Mouse (Mus musculus): ENCODE measurements around the gene Mbnl2.

Gene Mbnl2

DNA sequence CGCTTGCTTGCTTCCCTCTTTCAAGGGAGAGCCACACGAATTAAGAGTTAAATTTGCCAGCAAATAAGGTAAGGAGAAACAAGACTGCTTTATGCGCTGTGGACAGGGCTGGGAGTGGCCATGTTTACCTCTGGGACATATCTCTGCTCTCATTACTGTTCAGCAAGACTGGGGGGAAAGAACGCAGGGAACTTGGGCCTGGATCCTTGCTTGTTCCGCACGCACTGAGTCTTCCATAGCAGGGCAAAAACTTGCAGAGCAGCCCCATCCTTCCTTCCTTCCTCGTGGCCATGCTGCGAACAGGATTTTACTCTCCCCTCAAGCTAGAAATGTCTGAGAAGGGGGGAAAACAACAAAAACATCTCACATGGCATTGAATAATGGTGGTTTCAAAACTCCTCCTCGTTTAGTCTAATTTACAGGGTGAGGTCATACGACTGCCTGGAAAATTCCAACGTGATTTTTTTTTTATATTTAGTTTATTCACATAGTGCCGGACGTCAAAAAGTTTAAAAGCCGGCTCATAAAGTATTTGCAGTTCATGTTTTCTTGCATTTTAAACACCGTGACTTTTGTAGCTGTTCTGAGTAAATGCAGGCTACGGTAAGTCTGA is 21.8 kb downstream of the Mbnl2 start:
- DNase-seq (ENCODE audit: low read depth, low spot score) = peak; percentile 73

DNA sequence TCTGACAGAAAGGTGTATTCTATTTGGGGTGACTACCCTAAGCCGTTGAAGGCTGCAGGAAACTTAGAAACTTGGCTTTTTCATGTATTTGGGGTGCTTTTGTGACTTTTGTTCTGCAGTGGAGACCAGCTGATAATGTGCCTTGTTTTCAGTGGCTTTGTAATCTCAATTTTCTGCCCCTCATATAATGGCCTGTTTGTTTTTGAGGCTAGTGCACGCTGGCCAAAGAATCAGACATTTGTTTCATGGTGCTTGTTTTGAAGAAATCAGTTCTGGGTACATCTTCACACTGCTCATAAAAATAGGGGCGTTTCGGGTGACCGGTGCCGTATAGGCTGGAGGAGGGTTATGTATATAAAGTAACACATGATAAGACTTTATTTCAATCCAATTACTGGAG is 22.4 kb downstream of the Mbnl2 start:
- peak; percentile 25 for DNase-seq (ENCODE audit: low read depth, low spot score)

DNA sequence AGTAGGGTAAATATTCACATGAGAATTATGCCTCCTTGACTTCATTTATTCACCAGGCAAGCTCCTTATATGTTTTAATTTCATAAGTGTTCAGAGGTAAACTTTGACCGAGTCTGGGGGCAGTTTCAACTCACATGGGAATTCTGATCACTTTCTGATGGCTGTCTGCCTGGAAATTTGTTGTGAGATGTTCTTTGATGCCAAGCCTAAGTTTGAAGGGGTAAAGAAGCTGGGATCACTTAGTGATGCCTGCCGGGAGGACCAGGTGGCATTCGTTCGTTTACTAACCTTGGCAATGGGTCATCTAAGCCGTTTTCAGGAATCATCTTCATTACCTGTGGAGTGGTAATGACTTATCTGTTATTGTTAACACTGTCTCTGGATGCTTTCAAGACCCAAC is 23.0 kb downstream of the Mbnl2 start:
- peak; percentile 49 for DNase-seq (ENCODE audit: low read depth, low spot score)

DNA sequence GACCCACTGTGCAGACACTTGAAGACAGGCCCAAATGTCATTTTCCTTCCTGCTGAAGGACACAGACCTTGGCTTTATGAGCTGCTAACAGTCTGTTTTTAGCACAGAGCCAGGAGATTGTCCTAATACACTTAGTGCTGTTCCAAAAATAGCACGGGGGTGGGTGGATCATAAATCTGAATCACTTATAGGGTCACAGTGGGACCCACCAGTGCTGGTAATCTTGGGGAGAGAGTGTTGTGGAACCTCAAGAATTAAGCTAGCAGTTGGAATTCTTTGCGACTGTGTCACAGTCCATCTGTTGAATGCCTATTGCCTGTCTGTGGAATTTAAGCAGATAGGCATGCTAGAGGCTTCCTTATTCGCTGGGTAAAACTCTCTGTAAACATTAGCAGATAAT is 24.2 kb downstream of the Mbnl2 start:
- DNase-seq (ENCODE audit: low read depth, low spot score) = peak; percentile 79

DNA sequence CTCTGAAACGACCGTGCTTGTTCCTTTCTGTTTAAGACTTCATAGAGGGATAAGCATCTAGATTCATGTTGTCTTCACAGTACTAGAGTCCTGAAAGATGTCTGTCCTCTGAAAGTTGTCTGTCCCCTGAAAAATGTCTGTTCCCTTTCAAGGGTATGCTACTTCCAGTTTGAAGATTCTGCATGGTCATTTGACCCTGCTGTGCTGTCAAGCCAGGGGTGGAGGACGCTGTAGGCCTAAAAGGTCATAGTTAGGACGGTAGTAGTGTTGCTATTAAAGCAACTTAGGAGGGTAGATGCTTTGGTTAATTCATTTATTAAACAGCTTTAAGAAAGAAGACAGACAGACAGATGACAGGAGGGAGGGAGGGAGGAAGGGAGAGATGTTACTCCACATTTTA is 24.7 kb downstream of the Mbnl2 start:
- no peak for DNase-seq (ENCODE audit: low read depth, low spot score)

DNA sequence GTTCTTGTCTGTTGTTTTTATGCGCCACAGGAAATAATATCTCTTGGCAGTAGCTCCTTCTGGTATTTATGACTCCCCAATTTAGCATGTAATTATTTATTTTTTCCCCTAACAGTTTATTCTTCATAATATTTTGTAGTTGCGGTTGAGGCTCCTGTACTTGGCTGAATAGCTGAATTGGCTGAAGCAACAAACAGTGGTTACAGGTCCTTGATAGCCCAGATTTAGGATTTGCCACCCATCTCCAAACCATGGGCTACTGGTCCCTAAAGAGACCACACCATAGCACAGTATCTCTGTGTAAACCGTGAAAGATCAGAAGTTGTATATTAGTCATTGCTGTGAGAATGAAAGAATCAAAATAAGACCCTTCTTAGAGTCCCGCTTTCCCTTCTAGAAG is 25.3 kb downstream of the Mbnl2 start:
- no peak for DNase-seq (ENCODE audit: low read depth, low spot score)

DNA sequence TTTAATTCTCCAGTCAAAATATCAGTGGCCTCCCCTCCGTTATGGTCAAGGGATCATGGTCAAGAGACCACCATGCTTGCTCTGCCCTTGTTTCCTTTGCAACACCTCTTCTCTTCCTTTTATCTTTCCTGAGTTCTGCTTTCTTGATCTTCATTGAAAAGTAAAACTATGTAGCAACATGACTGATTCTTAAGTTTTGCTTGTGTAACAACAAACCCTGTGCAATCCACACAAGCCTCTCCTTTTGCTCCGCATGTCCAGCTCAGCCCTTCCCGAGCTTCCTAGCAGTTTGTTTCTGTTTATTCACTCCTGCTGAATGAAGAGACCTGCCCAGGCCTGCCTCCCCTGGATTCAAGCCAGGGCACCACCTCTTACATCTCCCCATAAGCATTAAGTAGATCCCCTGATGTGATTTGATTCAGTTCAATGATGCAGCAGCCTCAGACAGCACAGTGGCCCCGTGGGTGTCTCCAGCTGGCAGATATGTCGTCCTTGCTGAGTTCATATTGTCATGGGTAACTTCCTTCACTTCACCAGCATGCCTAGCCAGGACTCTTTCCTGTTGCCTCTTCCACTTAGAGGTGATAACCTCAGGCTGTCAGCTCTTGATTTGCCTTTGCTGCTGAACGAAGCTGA is 27.6 kb downstream of the Mbnl2 start:
- peak; percentile 67 for DNase-seq (ENCODE audit: low read depth, low spot score)

DNA sequence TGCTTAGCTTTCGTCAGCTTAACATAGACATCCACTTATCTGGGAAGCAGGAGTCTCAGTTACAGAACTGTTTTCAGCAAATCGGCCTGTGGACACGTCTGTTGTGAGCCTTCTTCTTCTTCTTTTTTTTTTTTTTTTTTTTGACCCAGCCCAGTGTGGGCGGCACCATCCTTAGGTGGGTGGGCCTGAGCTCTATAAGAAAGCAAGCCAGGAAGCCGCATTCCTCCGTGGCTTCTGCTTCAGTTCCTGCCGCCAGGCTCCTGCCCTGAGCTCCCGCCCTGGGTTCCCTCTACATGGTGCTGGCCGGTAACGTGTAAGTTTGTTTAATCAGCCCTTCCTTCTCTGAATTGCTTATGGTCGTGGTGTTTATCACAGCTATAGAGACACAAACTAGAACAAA is 30.8 kb downstream of the Mbnl2 start:
- DNase-seq (ENCODE audit: low read depth, low spot score) = peak; percentile 53

DNA sequence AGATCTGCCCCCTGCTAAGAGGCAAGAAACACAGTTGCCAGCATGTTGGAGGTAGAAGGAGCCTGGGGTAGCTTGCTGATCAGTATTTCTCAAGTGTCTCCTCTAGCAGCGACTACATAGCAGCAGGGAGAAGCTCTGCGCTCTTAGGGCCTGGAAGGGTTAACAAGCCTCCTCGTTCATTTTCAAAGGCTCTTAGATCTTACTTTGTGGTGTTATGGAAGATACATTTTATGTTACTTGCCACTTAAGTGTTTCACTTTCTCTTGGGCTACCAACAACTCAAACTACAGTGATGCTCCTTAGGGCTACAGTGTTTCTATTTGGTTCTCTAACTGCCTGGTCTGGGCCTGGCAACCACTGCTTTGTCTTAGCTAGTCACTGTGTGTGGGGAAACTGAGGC is 31.9 kb downstream of the Mbnl2 start:
- DNase-seq (ENCODE audit: low read depth, low spot score) = peak; percentile 25

DNA sequence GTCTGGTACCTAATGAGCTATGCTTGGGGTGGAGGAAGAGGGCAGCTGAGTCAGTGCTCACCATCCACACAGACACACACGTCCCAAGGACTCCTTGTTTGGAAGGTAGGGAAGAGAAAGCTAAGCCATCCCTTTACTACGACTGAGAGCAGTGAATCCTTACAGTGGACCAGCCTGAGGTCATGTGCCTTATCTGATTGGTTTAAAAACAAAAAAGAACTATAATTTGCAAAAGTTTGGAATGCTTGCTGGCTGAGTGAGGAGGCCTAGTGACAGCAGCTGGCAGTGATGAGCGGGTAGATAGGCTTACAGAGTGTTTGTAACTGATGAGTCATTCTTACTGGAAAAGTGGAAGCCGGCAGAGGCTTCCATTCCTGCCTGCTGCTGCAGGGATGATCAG is 32.5 kb downstream of the Mbnl2 start:
- DNase-seq (ENCODE audit: low read depth, low spot score) = peak; percentile 92

DNA sequence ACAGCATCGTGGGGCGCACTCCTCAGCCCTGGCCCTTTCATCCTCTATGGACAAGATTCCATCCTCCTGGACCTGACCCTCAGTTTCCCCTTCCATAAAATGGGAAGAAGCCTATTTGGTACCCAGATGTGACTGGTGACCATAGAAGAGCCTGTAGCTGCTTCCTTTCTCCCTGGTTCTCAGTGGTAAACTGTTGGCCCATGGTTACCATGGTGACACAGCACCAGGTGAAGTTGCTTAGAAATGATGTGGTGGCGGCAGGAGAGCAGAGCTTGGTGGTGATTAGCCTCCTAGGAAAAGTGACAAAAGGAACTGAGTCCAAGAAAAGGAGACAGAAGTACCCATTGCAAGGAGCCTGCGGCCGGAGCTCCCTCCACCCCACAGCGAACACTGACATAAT is 34.2 kb downstream of the Mbnl2 start:
- DNase-seq (ENCODE audit: low read depth, low spot score) = no peak

DNA sequence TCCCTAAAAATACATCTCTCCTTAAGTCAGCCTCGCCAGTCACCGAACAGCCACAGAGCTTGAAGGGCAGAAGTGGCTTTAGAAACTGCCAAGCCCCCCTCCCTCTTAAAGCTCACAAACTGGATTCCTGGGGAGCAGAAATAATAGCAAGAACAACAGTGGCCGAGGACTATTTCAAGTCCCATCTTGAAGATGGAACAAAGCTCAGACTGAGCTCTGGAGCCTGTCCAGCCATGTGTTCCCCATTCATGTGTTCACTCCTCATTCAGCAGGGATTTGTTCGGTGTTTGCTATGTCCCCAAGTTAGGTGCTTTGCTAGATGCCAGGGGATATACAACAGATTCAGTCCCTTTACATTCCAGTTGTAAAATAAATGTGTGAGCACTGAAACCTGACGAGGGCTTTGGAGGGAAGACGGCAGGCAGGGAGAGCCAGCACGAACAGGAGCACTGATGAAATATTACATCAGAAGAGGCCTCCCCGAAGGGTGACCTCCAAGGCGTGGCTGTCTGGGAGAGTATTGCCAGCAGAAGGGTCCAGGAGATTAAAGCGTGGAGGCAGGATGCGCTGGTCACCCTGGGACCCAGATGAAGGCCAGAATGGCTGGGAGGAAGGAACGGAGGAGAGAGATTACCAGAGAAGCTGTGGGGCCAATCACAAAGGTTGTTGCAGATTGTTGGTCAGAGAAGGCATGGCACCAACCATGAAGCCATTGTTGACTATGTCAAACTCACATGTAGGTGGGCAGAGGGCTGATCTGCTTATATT is 36.0 kb downstream of the Mbnl2 start:
- DNase-seq (ENCODE audit: low read depth, low spot score) = no peak

DNA sequence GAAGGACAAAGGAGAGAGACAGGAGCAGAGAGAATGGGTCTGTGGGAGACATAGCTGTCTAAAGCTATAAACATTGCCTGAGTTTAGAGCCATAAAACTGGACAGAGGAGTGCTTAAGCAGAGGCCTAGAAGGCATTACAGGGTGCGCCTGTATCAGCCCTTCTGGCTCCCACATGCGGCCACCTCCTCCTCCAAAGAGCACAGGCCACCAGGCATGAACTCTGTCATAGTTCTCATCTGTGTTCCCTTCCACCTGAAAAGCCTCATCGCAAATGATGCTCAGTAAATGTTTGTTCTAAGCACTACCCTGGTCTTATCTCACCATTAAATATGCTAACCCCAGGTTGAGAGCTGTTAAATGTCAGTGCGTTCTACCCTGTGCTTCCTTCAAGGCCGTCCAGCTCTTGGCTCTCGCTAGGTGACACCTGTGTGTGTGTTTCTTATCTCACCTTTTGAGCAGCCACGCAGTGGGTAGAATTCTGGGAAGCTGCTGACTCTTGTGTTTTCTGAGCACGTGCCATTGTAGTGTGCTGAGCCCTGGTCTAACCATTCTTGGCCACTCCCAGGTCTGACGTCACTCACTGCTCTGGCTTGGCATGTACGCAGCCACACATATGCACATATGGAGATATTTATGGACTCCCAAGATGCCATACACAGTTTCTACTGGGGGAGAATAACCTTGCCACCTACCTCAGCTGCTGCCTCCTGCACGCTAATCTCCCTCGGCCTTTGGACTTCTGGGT is 37.4 kb downstream of the Mbnl2 start:
- no peak for DNase-seq (ENCODE audit: low read depth, low spot score)

DNA sequence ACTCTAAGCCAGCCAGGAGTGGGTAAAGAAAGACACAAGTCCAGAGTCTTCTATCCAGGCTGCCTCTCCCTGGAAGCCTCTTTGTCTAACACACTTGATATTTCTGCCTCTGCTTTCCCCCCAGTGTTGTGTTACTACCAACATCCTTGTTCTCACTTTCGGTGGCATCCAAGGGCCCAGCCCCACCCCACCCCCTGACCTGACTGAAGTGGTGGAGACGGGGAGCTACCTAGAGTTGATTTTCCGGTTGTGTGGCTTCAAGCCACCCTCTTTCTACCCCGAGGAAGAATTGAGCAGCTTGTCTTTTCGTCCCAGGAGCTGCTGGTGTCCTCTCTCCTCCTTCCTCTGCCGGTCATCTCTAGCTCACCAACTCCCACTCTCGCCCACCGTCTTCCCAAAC is 38.0 kb downstream of the Mbnl2 start:
- no peak for DNase-seq (ENCODE audit: low read depth, low spot score)

DNA sequence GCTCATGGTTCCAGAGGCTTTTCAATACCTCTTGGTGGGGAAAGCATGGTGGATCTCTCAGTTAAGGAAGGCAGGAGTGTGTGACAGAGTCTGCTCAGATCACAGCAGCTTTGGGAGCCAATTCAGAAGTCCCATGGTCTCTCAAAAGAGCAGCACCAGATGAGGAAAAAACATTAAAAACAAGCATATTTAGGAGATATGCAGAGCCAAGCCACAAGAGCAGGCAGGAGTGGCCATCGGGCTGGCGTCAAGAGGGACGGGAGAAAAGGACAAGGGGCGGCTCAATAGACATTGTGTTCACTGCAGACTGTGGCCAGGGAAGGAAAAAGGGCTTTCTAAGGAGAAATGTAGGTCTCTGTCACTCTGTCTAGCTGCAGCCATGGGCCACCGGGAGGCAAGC is 40.3 kb downstream of the Mbnl2 start:
- no peak for DNase-seq (ENCODE audit: low read depth, low spot score)

DNA sequence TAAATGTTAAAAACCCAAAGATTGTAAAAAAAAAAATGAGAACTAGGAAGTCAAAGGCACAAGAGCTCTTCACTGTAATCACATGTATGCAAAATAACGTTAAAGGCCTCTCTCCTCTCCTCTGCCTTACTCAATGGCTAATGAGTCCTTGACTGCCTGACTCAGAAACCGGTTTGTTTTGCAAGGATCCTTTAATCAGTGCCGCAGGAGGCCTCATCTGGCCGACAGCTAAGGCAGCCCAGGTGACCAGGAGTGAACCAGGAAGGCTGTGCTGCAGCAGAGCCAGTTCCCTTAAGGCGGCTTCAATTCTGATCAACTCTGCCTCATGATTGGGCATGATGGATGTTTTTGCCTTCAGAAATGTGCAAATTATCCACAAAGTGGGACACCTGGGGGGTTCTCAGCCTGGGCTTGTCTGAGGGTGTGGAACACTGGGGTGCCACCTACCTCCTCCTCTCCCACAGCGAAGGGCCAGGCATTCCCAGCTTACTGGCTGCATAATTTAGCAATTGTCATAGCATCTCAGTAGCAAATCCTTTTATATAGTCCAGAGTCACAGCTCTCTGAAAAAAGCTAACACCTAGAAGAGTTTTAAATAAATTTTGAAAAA is 43.0 kb downstream of the Mbnl2 start:
- no peak for DNase-seq (ENCODE audit: low read depth, low spot score)

DNA sequence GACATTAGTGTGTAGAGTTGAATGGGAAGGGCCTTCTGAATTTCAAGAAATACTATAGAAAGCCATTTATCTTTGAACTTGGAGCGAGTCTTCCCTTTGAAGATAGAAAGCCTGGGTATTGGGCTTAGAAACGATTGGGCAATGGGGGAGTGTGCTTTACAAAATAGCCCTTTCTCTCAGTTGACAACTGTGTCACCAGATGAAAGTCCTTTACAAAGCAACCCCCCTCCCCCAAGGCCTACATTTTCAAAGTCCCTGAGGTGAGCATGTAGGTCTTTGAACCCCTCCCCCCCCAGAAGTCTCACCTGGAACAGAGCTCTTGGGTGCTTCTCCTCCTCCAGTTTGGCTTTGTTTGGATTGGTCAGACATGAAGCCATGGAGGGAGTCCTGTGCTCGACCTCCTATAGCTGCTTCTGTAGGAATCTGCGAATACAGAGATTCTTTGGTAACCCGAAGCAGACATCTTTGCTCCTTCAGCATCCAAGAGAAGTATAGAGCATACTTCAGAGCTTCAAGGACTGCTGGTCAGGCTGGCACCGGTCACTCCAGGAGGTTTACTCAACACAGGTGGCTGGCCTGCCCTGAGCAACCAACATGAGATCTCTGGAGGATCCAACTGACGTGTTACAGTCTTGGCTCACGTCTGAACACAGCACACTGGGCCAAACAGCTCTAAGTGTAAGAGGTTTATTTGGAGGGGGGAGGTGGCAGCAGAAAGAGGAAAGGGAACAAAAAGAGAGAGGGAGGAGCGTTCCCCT is 43.7 kb downstream of the Mbnl2 start:
- no peak for DNase-seq (ENCODE audit: low read depth, low spot score)

DNA sequence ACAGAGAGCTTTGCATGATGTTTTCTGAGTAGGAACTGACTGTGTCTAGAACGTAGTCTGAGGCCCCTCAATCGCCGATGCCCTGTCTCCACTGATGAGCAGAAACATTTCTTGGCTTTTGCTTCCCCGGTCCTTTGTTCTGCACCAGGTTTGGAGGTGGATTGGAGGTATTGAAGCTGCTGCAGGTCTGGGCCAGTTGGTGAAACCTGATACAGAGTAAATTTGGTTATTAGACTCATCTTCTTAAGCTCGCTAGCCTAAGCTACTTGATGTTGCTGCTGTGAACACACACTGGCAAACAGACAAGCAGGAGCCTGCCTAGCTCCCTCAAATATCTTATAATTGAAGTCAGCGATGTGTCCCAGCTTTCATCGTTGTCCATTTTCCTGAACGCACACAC is 46.6 kb downstream of the Mbnl2 start:
- no peak for DNase-seq (ENCODE audit: low read depth, low spot score)

DNA sequence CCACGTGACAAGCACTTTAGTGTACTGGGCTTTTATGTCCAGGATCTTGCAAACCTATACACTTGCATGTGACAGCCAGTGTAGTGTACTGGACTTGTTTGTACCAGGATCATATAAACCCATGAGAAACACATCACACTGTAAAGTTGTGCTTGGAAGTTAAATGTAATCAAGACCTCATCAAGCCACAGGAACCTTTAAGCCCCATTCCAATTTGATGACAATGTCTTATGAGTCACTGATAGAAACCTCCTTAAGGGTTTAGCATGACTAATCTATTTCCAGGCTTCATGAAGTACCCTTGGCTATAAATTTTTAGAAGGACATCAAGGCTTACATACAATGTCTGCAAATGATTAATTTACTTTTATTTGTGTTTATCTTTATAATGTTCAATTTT is 47.6 kb downstream of the Mbnl2 start:
- DNase-seq (ENCODE audit: low read depth, low spot score) = peak; percentile 91

DNA sequence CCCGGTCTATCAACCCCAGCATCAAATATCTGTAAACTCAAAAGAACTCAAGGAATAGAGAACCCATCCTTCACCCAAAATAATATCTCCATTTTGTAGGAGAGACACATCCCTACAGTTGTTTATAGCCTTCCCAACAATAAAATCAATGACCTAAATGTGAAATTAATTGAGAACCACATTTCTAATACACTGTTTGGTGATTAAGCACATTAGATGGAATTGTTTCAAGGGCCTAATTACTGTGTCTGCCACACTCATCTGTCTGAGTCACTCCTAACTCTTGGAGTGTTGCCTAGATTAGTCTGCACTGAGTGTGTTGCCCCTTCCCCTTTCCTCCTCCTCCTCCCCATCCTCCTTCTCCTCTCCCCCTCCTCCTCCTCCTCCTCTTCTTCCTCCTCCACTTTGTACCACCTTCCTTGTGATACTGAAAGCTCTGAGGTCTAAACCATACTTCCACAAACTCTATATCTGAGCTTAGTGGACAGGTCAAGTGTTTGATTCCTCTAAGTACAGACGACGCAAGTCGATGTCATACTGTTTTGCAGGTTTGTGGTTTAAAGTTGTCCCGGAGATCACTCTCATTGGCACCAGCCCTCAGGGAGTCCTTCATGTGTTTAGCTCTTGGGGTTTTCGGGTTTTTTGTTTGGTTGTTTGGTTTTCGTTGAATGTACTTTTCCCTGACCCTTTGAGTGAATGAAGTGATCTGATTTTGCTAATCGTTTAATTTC is 48.8 kb downstream of the Mbnl2 start:
- DNase-seq (ENCODE audit: low read depth, low spot score) = peak; percentile 55

All from 3T3-L1 (cell line).